Mouse (Mus musculus) cerebellum, postnatal 10 days (tissue): ENCODE measurements around the gene Ssc5d.

Source experiments
- DNase-seq, 2 experiments: peaks; one replicate each; pipeline ENCODE4 v3.0.0; 2021; ENCODE audit warnings: mixed read lengths in 2 of 2

Gene Ssc5d

GRCm38 (mm10) chr7:4920496-4920895 lies 5.1 kb upstream of the Ssc5d start:
- no peak for DNase-seq

- peak; percentile 26 to 40 for DNase-seq
Observed at GRCm38 (mm10) chr7:4920976-4921823, 4.4 kb upstream of the Ssc5d start.

GRCm38 (mm10) chr7:4921824-4922482 lies 3.6 kb upstream of the Ssc5d start, which contains the start of gene Nat14:
TSS of gene Nat14 (plus strand) at chr7:4922028.
- DNase-seq, result peak in 1 of 2 experiments; percentile 14

- DNase-seq, result peak; percentile 94
Observed at GRCm38 (mm10) chr7:4922508-4922907, 3.1 kb upstream of the Ssc5d start.

GRCm38 (mm10) chr7:4922931-4923565 lies 2.5 kb upstream of the Ssc5d start:
- peak; percentile 94 for DNase-seq

- peak; percentile 75 to 76 for DNase-seq
Observed at GRCm38 (mm10) chr7:4923586-4924364, 1.8 kb upstream of the Ssc5d start.

- no peak for DNase-seq
Observed at GRCm38 (mm10) chr7:4924483-4924882, 1.1 kb upstream of the Ssc5d start.

GRCm38 (mm10) chr7:4924891-4925301 lies 689 bp upstream of the Ssc5d start:
- DNase-seq, result no peak

GRCm38 (mm10) chr7:4926849-4927248 lies 1.3 kb downstream of the Ssc5d start:
- DNase-seq, result no peak

- no peak for DNase-seq
Observed at GRCm38 (mm10) chr7:4927711-4928110, 2.1 kb downstream of the Ssc5d start.

GRCm38 (mm10) chr7:4928323-4928722 lies 2.7 kb downstream of the Ssc5d start:
- DNase-seq, result no peak

GRCm38 (mm10) chr7:4933103-4933502 lies 7.5 kb downstream of the Ssc5d start:
- DNase-seq, result peak; percentile 48 to 64

GRCm38 (mm10) chr7:4934160-4934914 lies 8.8 kb downstream of the Ssc5d start:
- DNase-seq, result no peak

- no peak for DNase-seq
Observed at GRCm38 (mm10) chr7:4936832-4937231, 11.2 kb downstream of the Ssc5d start.

GRCm38 (mm10) chr7:4937392-4937791 lies 11.8 kb downstream of the Ssc5d start:
- no peak for DNase-seq

GRCm38 (mm10) chr7:4938456-4938855 lies 12.9 kb downstream of the Ssc5d start:
- peak; percentile 88 to 90 for DNase-seq

- DNase-seq, result peak; percentile 87 to 89
Observed at GRCm38 (mm10) chr7:4940068-4940479, 14.5 kb downstream of the Ssc5d start.

GRCm38 (mm10) chr7:4942673-4943072 lies 17.1 kb downstream of the Ssc5d start:
- DNase-seq, result no peak

GRCm38 (mm10) chr7:4943223-4943815 lies 17.7 kb downstream of the Ssc5d start:
- DNase-seq, result peak; percentile 96 to 98

- peak; percentile 45 to 60 for DNase-seq
Observed at GRCm38 (mm10) chr7:4947855-4948254, 22.3 kb downstream of the Ssc5d start.

- no peak for DNase-seq
Observed at GRCm38 (mm10) chr7:4948386-4948785, 22.8 kb downstream of the Ssc5d start.
